Mouse (Mus musculus) liver, embryonic 15.5 days (tissue): ENCODE measurements around the gene Hcn1. TPM values are rescaled to one million over a fixed set of nuclear protein-coding genes. Genes with fewer than 3 reads are reported as not detected.
A peak's percentile ranks its signal among the peaks of the same experiment; 100 is the strongest.

Experiments
- ATAC-seq: fragments of 200-750 bp; cut with Nextera tagmentation; 2 replicates; pipeline ENCODE4 v1.8.0; 2017; ENCODE audit warnings: moderate number of reproducible peaks, mild to moderate bottlenecking, moderate library complexity; ENCODE audit not compliant: insufficient read depth
- H3K27ac ChIP-seq: fragments of 300-500 bp; sonication (generic); replicated peaks from 2 replicates; pipeline ENCODE4 v1.5.1; 2015; ENCODE audit warnings: mild to moderate bottlenecking, inconsistent platforms
- H3K27me3 ChIP-seq: fragments of 300-500 bp; sonication (generic); 2 replicates; pipeline ENCODE4 v1.6.1; 2015; ENCODE audit warnings: mild to moderate bottlenecking, inconsistent platforms
- H3K36me3 ChIP-seq: fragments of 300-500 bp; sonication (generic); replicated peaks from 2 replicates; pipeline ENCODE4 v1.6.1; 2015; ENCODE audit warnings: moderate library complexity, mild to moderate bottlenecking, inconsistent platforms
- H3K4me1 ChIP-seq: fragments of 300-500 bp; sonication (generic); replicated peaks from 2 replicates; pipeline ENCODE4 v1.6.1; 2015; ENCODE audit warnings: inconsistent platforms
- H3K4me2 ChIP-seq: fragments of 300-500 bp; sonication (generic); 2 replicates; pipeline ENCODE4 v1.6.1; 2015; ENCODE audit warnings: moderate library complexity, mild to moderate bottlenecking, inconsistent platforms
- H3K4me3 ChIP-seq: fragments of 300-500 bp; sonication (generic); replicated peaks from 2 replicates; pipeline ENCODE4 v1.5.1; 2015; ENCODE audit warnings: mild to moderate bottlenecking, inconsistent platforms
- H3K9ac ChIP-seq: fragments of 300-500 bp; sonication (generic); 2 replicates; pipeline ENCODE4 v1.6.1; 2015; ENCODE audit warnings: moderate library complexity, mild to moderate bottlenecking, inconsistent platforms
- H3K9me3 ChIP-seq: fragments of 300-500 bp; sonication (generic); replicated peaks from 2 replicates; pipeline ENCODE4 v1.6.1; 2016; ENCODE audit warnings: inconsistent platforms
- WGBS: fragments of 180-500 bp; shearing (Covaris S2); methylation state at CpG from one replicate; pipeline ENCODE4 v1.1.7; 2015; ENCODE audit warnings: mixed read lengths; ENCODE audit not compliant: insufficient replicate concordance; 5-methylcytosine and 5-hydroxymethylcytosine counted together
- polyA plus RNA-seq: library from polyadenylated mRNA; unstranded; fragments of >200 nt; fragmentation: Nextera tagmentation; extraction: Ambion mirVana; gene quantifications from 2 replicates; pipeline ENCODE4 v1.2.1, GENCODE M21; 2015

The Hcn1 gene
- 0.01 TPM in 2 replicates for polyA plus RNA-seq

GRCm38 (mm10) chr13:117602181-117602580 is at the start of gene Hcn1:
Gene Hcn1, plus strand, starts transcription at chr13:117602320.
- 1% methylated on average over 45 of the region's 45 CpGs for WGBS

GRCm38 (mm10) chr13:117567251-117567650 is 34.9 kb upstream of the Hcn1 start:
- H3K9me3 ChIP-seq: no peaks in the 10 kb centered on the region
- no peak overlapping the region for H3K4me3 ChIP-seq
- no peak for ATAC-seq
- H3K36me3 ChIP-seq: no peaks in the 10 kb centered on the region
- H3K9ac ChIP-seq: no peak overlapping the region
- 54% methylated on average over 8 of the region's 8 CpGs for WGBS
- no peak overlapping the region for H3K4me2 ChIP-seq
- H3K27ac ChIP-seq: no peak overlapping the region
- H3K27me3 ChIP-seq: no peaks in the 10 kb centered on the region
- H3K4me1 ChIP-seq: no peaks in the 10 kb centered on the region

More at GRCm38 (mm10) chr13:117602181-117602580, at the start of gene Hcn1:
- Histone ChIP-seq H3K4me2 (peak within 1 kb of the TSS; percentile 67), H3K9ac (no peak within 1 kb of the TSS), H3K36me3 (no peaks in the 10 kb centered on the region), H3K4me3 (peak within 1 kb of the TSS; percentile 46), H3K27me3 (peaks cover 32% of the 10 kb centered on the region), H3K9me3 (no peaks in the 10 kb centered on the region), H3K27ac (no peak within 1 kb of the TSS), H3K4me1 (no peaks in the 10 kb centered on the region; the same call in 1 of the 2 replicates)
- peak; percentile 75 for ATAC-seq

- WGBS: 49% methylated on average over 3 of the region's 3 CpGs
- no peaks in the 10 kb centered on the region for H3K36me3 ChIP-seq
Observed at GRCm38 (mm10) chr13:117571747-117572146, 30.4 kb upstream of the Hcn1 start.

GRCm38 (mm10) chr13:117594494-117595182 is 7.5 kb upstream of the Hcn1 start:
- Histone ChIP-seq H3K4me1 (no peaks in the 10 kb centered on the region), H3K27me3 (no peaks in the 10 kb centered on the region), H3K36me3 (no peaks in the 10 kb centered on the region), H3K9me3 (no peaks in the 10 kb centered on the region), H3K27ac (no peak overlapping the region), H3K4me2 (no peak overlapping the region), H3K9ac (no peak overlapping the region), H3K4me3 (no peak overlapping the region)
- ATAC-seq: no peak
- 65% methylated on average over 10 of the region's 10 CpGs for WGBS

More at GRCm38 (mm10) chr13:117571747-117572146, 30.4 kb upstream of the Hcn1 start:
- no peak for ATAC-seq
- Histone ChIP-seq H3K27ac (no peak overlapping the region), H3K4me1 (no peaks in the 10 kb centered on the region), H3K4me3 (no peak overlapping the region), H3K9ac (no peak overlapping the region), H3K9me3 (no peaks in the 10 kb centered on the region), H3K4me2 (no peak overlapping the region), H3K27me3 (no peaks in the 10 kb centered on the region)

GRCm38 (mm10) chr13:117595183-117595532 is 7.0 kb upstream of the Hcn1 start:
- no peak overlapping the region for H3K4me2 ChIP-seq
- no peaks in the 10 kb centered on the region for H3K36me3 ChIP-seq
- no peak overlapping the region for H3K27ac ChIP-seq
- H3K9me3 ChIP-seq: no peaks in the 10 kb centered on the region
- ATAC-seq: no peak
- H3K4me3 ChIP-seq: no peak overlapping the region
- no peaks in the 10 kb centered on the region for H3K27me3 ChIP-seq
- 52% methylated on average over 3 of the region's 3 CpGs for WGBS
- H3K4me1 ChIP-seq: no peaks in the 10 kb centered on the region
- H3K9ac ChIP-seq: no peak overlapping the region

- Histone ChIP-seq H3K36me3 (no peaks in the 10 kb centered on the region), H3K27me3 (peaks cover 32% of the 10 kb centered on the region), H3K4me3 (no peak overlapping the region), H3K27ac (no peak overlapping the region), H3K9ac (no peak overlapping the region), H3K9me3 (no peaks in the 10 kb centered on the region), H3K4me2 (no peak overlapping the region), H3K4me1 (no peaks in the 10 kb centered on the region; the same call in 1 of the 2 replicates)
- WGBS: 34% methylated on average over 9 of the region's 9 CpGs
- no peak for ATAC-seq
Observed at GRCm38 (mm10) chr13:117601331-117601965, 672 bp upstream of the Hcn1 start.

- peak; percentile 40 for ATAC-seq
- H3K9ac ChIP-seq: no peak overlapping the region
Observed at GRCm38 (mm10) chr13:117602617-117603358, 668 bp downstream of the Hcn1 start.

GRCm38 (mm10) chr13:117603421-117603820 is 1.3 kb downstream of the Hcn1 start:
- Histone ChIP-seq H3K4me1 (no peaks in the 10 kb centered on the region; the same call in 1 of the 2 replicates), H3K4me2 (no peak overlapping the region), H3K27me3 (peaks cover 32% of the 10 kb centered on the region), H3K9me3 (no peaks in the 10 kb centered on the region), H3K36me3 (no peaks in the 10 kb centered on the region), H3K27ac (no peak overlapping the region), H3K9ac (no peak overlapping the region), H3K4me3 (no peak overlapping the region)
- no peak for ATAC-seq
- WGBS: 16% methylated on average over 11 of the region's 11 CpGs

More at GRCm38 (mm10) chr13:117602617-117603358, 668 bp downstream of the Hcn1 start:
- no peaks in the 10 kb centered on the region for H3K9me3 ChIP-seq
- no peaks in the 10 kb centered on the region; the same call in 1 of the 2 replicates for H3K4me1 ChIP-seq
- peaks cover 32% of the 10 kb centered on the region for H3K27me3 ChIP-seq
- no peak overlapping the region for H3K27ac ChIP-seq
- 2% methylated on average over 44 of the region's 62 CpGs for WGBS
- peak overlapping the region; percentile 46 for H3K4me3 ChIP-seq
- H3K36me3 ChIP-seq: no peaks in the 10 kb centered on the region
- peak overlapping the region; percentile 67 for H3K4me2 ChIP-seq

- Histone ChIP-seq H3K36me3 (no peaks in the 10 kb centered on the region), H3K4me3 (no peak overlapping the region), H3K9me3 (no peaks in the 10 kb centered on the region), H3K27ac (no peak overlapping the region), H3K4me2 (no peak overlapping the region), H3K27me3 (peaks cover 32% of the 10 kb centered on the region), H3K9ac (no peak overlapping the region), H3K4me1 (no peaks in the 10 kb centered on the region; the same call in 1 of the 2 replicates)
- no peak for ATAC-seq
- WGBS: 26% methylated on average over 7 of the region's 7 CpGs
Observed at GRCm38 (mm10) chr13:117604073-117604472, 2.0 kb downstream of the Hcn1 start.

GRCm38 (mm10) chr13:117604971-117605750 is 3.0 kb downstream of the Hcn1 start:
- H3K4me3 ChIP-seq: no peak overlapping the region
- H3K36me3 ChIP-seq: no peaks in the 10 kb centered on the region
- 63% methylated on average over 5 of the region's 5 CpGs for WGBS
- H3K4me1 ChIP-seq: no peaks in the 10 kb centered on the region; the same call in 1 of the 2 replicates
- no peaks in the 10 kb centered on the region for H3K9me3 ChIP-seq
- no peak for ATAC-seq
- H3K4me2 ChIP-seq: no peak overlapping the region
- no peak overlapping the region for H3K9ac ChIP-seq
- peaks cover 32% of the 10 kb centered on the region for H3K27me3 ChIP-seq
- no peak overlapping the region for H3K27ac ChIP-seq
